Mouse (Mus musculus) left cerebral cortex, postnatal 14 days (tissue): Measurements from ENCODE around the gene Lpin2. TPM values are rescaled to one million over a fixed set of nuclear protein-coding genes. Genes with fewer than 3 reads are reported as not detected.
A peak's percentile ranks its signal among the peaks of the same experiment; 100 is the strongest.

Experiments
- DNase-seq, 2 experiments: peaks; one replicate each; pipeline ENCODE4 v3.0.0; 2021 to 2022; ENCODE audit warnings: low spot score in 2 of 2, mixed read lengths in 1 of 2
- intact Hi-C: fragments of 180-260 bp; cut with DNase I; formaldehyde crosslinking; loops from one replicate; pipeline ENCODE4 v1.15.1; 2025
- total RNA-seq, 2 experiments: library from RNA; stranded (reverse); gene quantifications; 2 replicates each; pipeline ENCODE4 v1.2.3; 2021

The Lpin2 gene
- total RNA-seq, 2 experiments from 2014 or later, result 79.9 to 84.3 TPM

- no peak for DNase-seq
- intact Hi-C loops, result no loop called here
Observed at GRCm38 (mm10) chr17:71193485-71193884, 11.1 kb downstream of the Lpin2 start.

- DNase-seq, result no peak
- intact Hi-C loops, result no loop called here
Observed at GRCm38 (mm10) chr17:71194906-71195632, 12.7 kb downstream of the Lpin2 start.

- peak in 1 of 2 experiments; percentile 13 for DNase-seq
- intact Hi-C loops, result loop anchor here (2.0 kb wide), 1 partner anchor 131 kb away; no protein-coding TSS in a partner anchor
Observed at GRCm38 (mm10) chr17:71195633-71196391, 13.5 kb downstream of the Lpin2 start.

GRCm38 (mm10) chr17:71196415-71196814, 14.1 kb downstream of the Lpin2 start:
- no peak for DNase-seq
- intact Hi-C loops, result loop anchor here (2.0 kb wide), 1 partner anchor 132 kb away; no protein-coding TSS in a partner anchor

- no peak for DNase-seq
- intact Hi-C loops, result no loop called here
Observed at GRCm38 (mm10) chr17:71199346-71199745, 17.0 kb downstream of the Lpin2 start.

GRCm38 (mm10) chr17:71202136-71202535, 19.8 kb downstream of the Lpin2 start:
- intact Hi-C loops, result no loop called here
- no peak for DNase-seq

- intact Hi-C loops, result no loop called here
- DNase-seq, result no peak
Observed at GRCm38 (mm10) chr17:71203998-71204808, 21.8 kb downstream of the Lpin2 start.

GRCm38 (mm10) chr17:71204809-71205091, 22.4 kb downstream of the Lpin2 start:
- DNase-seq, result no peak
- intact Hi-C loops, result no loop called here

- no peak for DNase-seq
- intact Hi-C loops, result no loop called here
Observed at GRCm38 (mm10) chr17:71206136-71206893, 24.0 kb downstream of the Lpin2 start.

GRCm38 (mm10) chr17:71207268-71207667, 24.9 kb downstream of the Lpin2 start:
- no peak for DNase-seq
- intact Hi-C loops, result no loop called here

GRCm38 (mm10) chr17:71208376-71208775, 26.0 kb downstream of the Lpin2 start:
- intact Hi-C loops, result no loop called here
- no peak for DNase-seq

- DNase-seq, result no peak
- intact Hi-C loops, result no loop called here
Observed at GRCm38 (mm10) chr17:71208921-71209320, 26.6 kb downstream of the Lpin2 start.

GRCm38 (mm10) chr17:71209936-71210335, 27.6 kb downstream of the Lpin2 start:
- DNase-seq, result no peak
- intact Hi-C loops, result no loop called here

- intact Hi-C loops, result no loop called here
- DNase-seq, result no peak
Observed at GRCm38 (mm10) chr17:71211962-71212646, 29.7 kb downstream of the Lpin2 start.

- no peak for DNase-seq
- intact Hi-C loops, result no loop called here
Observed at GRCm38 (mm10) chr17:71213666-71214065, 31.3 kb downstream of the Lpin2 start.

- intact Hi-C loops, result no loop called here
- DNase-seq, result no peak
Observed at GRCm38 (mm10) chr17:71214514-71215240, 32.3 kb downstream of the Lpin2 start.

GRCm38 (mm10) chr17:71215241-71215839, 33.0 kb downstream of the Lpin2 start:
- no peak for DNase-seq
- intact Hi-C loops, result no loop called here

GRCm38 (mm10) chr17:71216263-71216662, 33.9 kb downstream of the Lpin2 start:
- no peak for DNase-seq
- intact Hi-C loops, result no loop called here
